In the genomic region with DNA sequence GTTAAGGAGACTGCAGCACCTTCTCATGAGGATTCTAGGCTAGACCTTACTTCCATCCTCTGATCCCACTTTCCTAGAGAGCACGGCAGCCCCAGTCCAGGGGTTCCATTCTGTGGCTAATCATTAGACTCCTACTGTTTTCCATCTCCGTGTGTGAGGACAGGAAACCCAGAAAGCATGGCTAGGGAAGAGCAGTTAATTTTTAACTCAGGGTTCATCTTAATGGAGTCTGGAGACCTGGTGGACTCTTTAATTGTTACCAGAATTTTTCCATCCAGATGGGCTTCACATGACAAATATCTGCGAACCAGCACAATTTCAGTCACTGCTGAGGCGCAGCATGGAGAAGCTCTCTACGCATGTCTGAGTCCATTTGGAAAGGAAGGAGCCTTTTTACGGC, we compare ENCODE assay signal across 27 mouse cellular contexts.
A peak's percentile ranks its signal among the peaks of the same experiment; 100 is the strongest.
DNase-seq lines count a peak whose midpoint lies in the region; TF ChIP-seq lines count a peak whose summit lies in the region.
"Had no signal": no experiment of that assay in that cellular context is flagged by ENCODE, and none has a peak within 500 bp of the region (broad histone marks: within the 10 kb centered on the region; RNA-seq: fewer than 3 reads in every experiment).

No protein-coding gene starts in this region.

- peak; percentile 39 for DNase-seq in kidney, adult 18-20 months
- peak; percentile 86 for DNase-seq in kidney, adult 9 months
- peak; percentile 25 for DNase-seq in kidney, postnatal 10 days
- peak; percentile 61 for DNase-seq in yolk sac, embryonic 10.5 days (ENCODE audit: low spot score)
- no peak for DNase-seq in lung, adult 2 months
- DNase-seq in spleen, postnatal 10 days (ENCODE audit: low spot score in 2 of 2): no peak
- no peak for DNase-seq in layer of hippocampus, adult 11-12 months (ENCODE audit: low spot score)
- DNase-seq: adrenal gland, adult 2 months; adrenal gland, postnatal 36 days; B cell, adult 2 months; cerebellum, adult 8-10 months; cerebellum, postnatal 25 days; gastrocnemius, postnatal 36 days; heart, adult 18-20 months; heart, postnatal 4 days; liver, postnatal 0 days; lung, postnatal 10 days had no signal

- no peak for TF ChIP-seq CTCF in lung, adult 2 months (IDR thresholded peaks at IDR 0.05; ENCODE audit: insufficient read depth, low read length)

- no peak for TF ChIP-seq POLR2A in lung, adult 2 months (IDR thresholded peaks at IDR 0.05; ENCODE audit: borderline replicate concordance, extremely low read depth, low read depth, low read length)

- H3K4me3 ChIP-seq in lung, adult 2 months (replicated peaks; ENCODE audit: extremely low read depth, low read depth, low read length): no peak overlapping the region
- H3K4me3 ChIP-seq: embryonic facial prominence, embryonic 10.5 days; embryonic facial prominence, embryonic 15.5 days; forebrain, embryonic 13.5 days; heart, embryonic 12.5 days; hindbrain, embryonic 13.5 days; left cerebral cortex, adult 2 months; limb, embryonic 12.5 days; liver, embryonic 12.5 days; midbrain, embryonic 13.5 days; neural tube, embryonic 13.5 days had no signal

- WGBS in lung, adult 2 months: 87% methylated on average over 6 of the region's 6 CpGs

- H3K4me1 ChIP-seq in lung, adult 2 months (ENCODE audit: control insufficient read depth, insufficient read depth, low read length): no peaks in the 10 kb centered on the region
- H3K4me1 ChIP-seq: embryonic facial prominence, embryonic 15.5 days; liver, embryonic 12.5 days had no signal

Comparison
In these comparisons a context has a peak if more than half of its experiments do, and no peak if none do; other contexts are left out.
1. DNase-seq: peak in kidney, adult 18-20 months (single experiment), kidney, adult 9 months (single experiment), kidney, postnatal 10 days (single experiment) and yolk sac, embryonic 10.5 days (single experiment); none in lung, adult 2 months (single experiment), spleen, postnatal 10 days (0 of 2) and layer of hippocampus, adult 11-12 months (single experiment).